Mouse (Mus musculus) common myeloid progenitor, adult 5-6 weeks (primary cell): Measurements from ENCODE around the gene Tmem98. TPM values are rescaled to one million over a fixed set of nuclear protein-coding genes. Genes with fewer than 3 reads are reported as not detected.

Experiments used
- ATAC-seq: replicated peaks from 2 replicates; pipeline ENCODE4 v1.8.0; 2016; ENCODE audit warnings: low read depth, mild to moderate bottlenecking, moderate TSS enrichment, inconsistent platforms; ENCODE audit not compliant: poor library complexity, severe bottlenecking
- total RNA-seq: library from RNA; stranded (forward); fragments of 200-1000, 187-1606 nt; gene quantifications from 2 replicates; pipeline ENCODE4 v1.2.3, GENCODE M21; 2017

Gene Tmem98
- total RNA-seq, 1 experiment from 2014 or later = 6.5 TPM

DNA sequence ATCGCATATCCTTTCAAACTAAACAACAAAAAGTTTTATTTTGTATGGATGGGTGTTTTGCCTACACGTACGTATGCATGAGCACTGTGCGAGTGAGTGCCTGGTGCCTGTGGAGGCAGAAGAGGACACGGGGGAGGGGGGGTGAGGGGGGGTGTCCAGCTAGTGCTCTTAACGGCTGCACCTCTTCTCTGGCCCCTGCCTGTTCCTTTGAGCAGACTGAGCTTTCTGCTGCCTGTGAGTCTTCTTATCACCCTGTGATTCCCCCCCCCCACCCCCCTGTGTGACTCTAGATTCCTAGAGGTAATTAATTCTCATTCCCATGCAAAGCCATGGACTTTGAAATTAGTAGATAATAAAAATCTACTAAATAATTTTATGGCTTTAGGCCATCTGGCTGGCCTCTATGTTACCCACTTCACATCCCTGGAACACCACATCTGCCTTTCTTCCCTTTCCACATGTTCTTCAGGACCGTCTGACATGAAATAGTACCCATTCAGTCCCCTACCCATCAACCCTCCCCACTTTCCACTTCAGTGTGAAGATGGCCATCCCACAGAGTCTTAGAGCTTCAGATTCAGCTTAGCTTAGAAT lies 20.2 kb upstream of the Tmem98 start:
- ATAC-seq = no peak

DNA sequence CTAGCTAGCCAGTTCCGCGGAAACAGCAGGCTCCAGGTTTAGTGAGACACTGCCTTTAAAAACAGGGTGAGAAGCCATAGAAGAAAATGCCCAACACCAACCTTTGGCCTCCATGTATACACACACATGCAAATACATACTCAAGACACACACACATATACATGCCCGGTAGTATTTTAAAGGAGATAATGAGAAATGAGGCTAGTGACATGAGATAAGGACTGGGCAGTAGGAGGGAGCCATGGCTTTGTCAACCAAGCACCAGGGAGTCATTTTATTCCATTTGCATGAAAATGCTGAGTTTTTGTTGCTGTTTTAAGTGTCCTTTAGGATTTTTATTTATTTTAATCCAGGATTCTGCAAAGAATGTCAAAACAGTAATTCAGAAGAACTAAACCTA lies 19.6 kb upstream of the Tmem98 start:
- ATAC-seq = no peak

DNA sequence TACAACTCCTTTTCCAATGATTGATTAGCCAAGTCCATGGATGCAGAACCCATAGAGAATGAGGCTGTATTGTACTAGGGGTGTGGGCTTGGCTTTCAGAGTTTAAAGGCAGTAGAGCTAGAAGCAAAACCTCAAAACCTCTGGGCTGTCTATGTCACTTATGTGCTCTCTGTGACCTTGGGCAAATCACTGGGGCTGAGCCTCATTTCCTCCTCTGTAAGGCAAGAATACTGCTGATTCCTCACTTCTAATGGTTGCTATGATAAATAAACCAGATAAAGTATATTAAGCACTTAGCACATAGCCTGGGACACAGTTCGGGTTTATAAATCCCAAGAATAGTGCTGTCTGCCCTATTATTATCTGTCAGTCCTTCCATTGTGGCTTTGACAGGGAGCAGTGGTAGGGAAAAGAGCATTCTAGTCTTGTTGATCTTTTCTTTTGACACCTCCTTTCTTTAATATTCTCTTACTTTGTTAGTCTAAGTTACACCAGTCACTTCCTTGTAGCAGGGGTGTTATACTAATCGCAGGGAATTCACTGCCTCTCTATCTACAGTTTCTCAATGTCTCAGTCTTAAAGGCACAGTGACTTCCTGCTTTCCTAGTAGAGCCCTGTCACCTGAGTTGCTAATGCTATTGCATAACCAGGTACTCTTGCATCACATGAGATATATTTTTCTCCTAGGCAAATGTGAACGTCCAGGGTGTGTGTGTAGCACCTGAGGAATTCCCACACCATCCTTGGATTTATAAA lies 18.1 kb upstream of the Tmem98 start:
- 0 out of 2 replicates have a peak, but pooled peaks have one; percentile 42 for ATAC-seq

DNA sequence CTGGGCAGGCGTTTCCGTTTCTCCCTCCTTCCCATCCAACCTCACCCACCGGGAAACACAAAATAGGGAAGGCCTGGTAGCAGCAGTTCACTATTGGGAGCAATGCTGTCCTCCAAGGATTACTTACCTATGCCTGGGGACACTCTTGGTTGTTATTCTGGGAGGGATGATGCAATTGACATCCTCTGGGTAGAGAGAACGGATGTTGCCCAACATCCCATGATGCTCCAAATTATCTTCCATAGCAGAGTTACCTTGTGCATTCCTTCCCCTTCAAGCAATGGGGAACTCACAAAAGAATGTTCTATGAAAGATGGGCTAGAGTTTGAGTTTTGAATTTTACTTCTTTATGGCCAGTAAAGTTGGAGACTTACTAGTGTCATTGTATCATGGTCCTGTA lies 16.6 kb upstream of the Tmem98 start:
- no peak for ATAC-seq

GRCm38 (mm10) chr11:80794290-80794689 lies 15.7 kb upstream of the Tmem98 start:
- ATAC-seq = no peak

GRCm38 (mm10) chr11:80795431-80795830 lies 14.5 kb upstream of the Tmem98 start:
- ATAC-seq = no peak

DNA sequence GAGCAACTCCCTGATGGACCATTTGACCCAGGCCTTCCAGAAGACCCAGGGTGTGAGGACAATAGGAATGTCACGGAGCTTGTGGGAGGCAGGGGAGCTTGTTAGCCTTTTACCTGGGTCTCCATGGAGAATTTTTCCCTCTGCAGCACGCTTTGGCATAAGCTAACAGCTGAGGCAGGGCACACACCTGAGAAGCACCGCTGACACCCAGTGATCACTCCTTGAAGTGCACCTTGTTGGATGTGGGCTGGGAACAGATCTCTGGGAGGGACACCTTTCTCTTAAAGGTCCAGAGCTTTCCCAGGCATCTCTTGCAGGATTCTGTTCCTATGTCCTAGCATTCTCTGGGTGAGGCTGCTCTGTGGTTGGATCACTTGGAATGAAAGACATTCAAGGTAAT lies 10.0 kb upstream of the Tmem98 start:
- ATAC-seq = peak; percentile 71; the same call in 1 of the 2 replicates

DNA sequence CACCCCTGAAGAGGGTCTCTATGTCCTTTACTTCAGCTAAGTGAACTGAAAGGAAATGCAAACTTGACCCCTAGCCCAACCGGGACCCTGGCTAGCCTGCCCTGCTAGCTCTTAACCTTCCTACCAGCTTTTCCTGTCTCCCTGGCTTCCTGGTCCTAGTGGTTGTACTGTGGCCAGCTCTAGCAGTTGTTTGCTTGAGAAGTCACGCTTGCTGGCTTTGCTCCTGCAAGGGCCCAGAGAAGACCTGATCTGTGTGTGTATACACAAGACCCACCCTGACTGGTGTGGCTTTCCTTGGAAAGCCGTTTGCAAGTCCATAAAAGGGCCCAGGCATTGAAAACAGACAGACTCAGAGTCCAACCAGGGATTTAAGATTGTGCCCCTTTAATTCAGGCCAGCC lies 7.3 kb upstream of the Tmem98 start:
- ATAC-seq = no peak

- ATAC-seq = peak; percentile 26; the same call in 1 of the 2 replicates
Measured at GRCm38 (mm10) chr11:80808551-80809070, 1.4 kb upstream of the Tmem98 start.

DNA sequence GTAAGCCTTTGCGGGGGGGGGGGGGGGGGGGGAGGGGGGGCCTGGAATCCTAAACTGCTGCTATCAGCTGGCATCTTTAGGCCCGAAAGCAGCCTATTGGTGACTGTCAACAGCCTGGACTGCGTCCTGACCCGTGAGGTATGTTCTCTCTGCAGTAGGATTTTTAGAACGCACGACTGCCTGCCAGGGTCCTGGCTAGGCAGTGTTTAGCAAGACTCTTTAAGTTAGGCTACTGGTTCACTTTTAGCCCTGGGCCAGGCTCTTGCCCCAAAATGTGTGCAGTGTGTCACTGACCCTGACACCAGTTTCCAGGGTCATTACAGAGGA lies 346 bp upstream of the Tmem98 start:
- ATAC-seq = no peak

DNA sequence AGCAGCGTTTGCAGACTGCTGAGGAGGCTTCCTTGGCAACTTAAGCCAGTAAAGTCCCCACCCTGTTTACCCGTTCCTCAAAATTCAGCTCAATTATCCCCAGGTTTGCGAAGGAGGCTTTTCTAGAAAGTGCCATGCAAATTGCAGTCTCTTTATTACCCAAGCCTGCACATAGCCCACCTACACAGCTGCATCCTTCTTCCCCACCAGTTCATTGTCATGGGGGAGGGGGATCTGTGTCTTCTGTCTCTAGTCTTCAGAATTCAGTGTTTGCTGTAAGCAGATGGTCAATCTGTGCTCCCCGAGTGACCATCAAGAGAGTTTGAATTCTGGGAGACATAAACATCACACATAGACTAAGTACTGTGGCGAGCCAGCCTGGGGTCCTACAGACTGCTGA lies 1.2 kb downstream of the Tmem98 start:
- ATAC-seq = no peak

GRCm38 (mm10) chr11:80815354-80815753 lies 5.4 kb downstream of the Tmem98 start:
- ATAC-seq = no peak

DNA sequence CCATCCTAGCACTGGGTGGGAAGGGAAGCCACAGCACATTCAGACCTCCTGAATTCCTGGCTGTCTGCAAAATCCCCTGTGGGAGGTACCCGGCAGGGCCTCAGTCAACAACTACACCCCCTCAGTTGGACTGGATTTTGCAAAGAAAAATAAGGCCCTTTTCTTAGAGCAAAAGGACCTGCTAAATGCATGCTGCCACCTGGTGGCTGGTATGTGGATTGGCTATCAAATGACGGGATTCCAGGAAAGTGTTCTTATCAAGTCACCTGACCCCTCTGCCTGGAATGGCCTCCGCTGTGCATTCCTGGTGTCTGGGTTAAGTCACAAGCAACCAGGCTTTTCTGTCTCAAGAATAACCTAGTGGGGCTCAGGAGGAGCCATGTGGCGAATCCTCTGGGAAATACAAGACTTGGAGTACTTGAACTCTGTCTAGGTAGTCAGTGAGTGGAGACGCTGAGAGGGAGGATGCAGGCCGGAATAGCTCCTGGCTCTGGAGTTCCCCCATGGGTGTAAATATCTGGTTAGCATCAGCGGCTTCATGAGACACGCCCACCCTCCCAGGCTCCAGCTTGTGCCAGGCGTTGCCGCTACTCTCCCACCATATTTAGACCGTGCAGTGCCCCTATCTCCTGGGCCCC lies 8.2 kb downstream of the Tmem98 start:
- peak; percentile 62 for ATAC-seq

GRCm38 (mm10) chr11:80820085-80820484 lies 10.1 kb downstream of the Tmem98 start:
- no peak for ATAC-seq

DNA sequence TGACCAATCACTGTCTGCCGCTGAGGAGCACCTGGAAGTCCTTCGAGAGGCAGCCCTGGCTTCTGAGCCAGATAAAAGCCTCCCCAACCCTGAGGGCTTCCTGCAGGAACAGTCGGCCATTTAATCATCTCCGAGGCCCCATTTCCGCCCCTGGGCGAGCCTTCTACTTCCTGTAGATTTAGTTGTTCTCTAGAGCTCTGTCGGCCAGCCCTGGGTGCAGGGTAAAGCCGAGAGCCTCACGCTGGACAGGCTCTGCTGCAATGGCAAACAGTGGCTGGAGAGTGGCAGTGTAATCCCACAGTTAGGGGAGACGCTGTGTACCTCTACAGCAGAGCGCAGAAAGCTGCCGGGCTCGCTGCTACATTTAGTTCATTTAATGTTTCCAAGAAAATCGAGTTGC lies 11.3 kb downstream of the Tmem98 start:
- no peak for ATAC-seq

GRCm38 (mm10) chr11:80821794-80822193 lies 11.8 kb downstream of the Tmem98 start:
- no peak for ATAC-seq

DNA sequence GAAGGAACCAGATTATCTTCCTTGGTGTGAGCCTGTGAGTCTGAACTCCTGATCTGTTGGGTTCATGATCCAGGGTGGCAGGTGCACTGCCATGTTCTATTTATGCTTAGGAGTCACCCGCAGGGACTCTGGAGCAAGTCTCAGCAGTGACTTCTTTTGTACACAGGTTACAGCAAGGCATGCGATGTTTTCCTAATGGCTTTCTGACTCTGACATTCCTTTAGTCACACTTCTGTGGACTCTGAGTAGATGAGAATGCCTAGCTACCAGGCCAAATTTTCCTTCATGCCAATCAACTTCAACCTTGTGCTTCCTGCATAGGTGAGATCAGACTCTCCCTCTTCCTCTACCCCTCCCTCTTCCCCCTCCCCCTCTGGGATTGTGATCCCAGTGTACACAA lies 25.4 kb downstream of the Tmem98 start:
- no peak for ATAC-seq

- no peak for ATAC-seq
Measured at GRCm38 (mm10) chr11:80835841-80836240, 25.9 kb downstream of the Tmem98 start.

- ATAC-seq = 0 out of 2 replicates have a peak, but pooled peaks have one; percentile 5
Measured at GRCm38 (mm10) chr11:80838724-80839123, 28.7 kb downstream of the Tmem98 start.

GRCm38 (mm10) chr11:80843435-80843834 lies 33.5 kb downstream of the Tmem98 start:
- ATAC-seq = no peak

- ATAC-seq = no peak
Measured at GRCm38 (mm10) chr11:80845486-80845885, 35.5 kb downstream of the Tmem98 start.
